In the genomic region with DNA sequence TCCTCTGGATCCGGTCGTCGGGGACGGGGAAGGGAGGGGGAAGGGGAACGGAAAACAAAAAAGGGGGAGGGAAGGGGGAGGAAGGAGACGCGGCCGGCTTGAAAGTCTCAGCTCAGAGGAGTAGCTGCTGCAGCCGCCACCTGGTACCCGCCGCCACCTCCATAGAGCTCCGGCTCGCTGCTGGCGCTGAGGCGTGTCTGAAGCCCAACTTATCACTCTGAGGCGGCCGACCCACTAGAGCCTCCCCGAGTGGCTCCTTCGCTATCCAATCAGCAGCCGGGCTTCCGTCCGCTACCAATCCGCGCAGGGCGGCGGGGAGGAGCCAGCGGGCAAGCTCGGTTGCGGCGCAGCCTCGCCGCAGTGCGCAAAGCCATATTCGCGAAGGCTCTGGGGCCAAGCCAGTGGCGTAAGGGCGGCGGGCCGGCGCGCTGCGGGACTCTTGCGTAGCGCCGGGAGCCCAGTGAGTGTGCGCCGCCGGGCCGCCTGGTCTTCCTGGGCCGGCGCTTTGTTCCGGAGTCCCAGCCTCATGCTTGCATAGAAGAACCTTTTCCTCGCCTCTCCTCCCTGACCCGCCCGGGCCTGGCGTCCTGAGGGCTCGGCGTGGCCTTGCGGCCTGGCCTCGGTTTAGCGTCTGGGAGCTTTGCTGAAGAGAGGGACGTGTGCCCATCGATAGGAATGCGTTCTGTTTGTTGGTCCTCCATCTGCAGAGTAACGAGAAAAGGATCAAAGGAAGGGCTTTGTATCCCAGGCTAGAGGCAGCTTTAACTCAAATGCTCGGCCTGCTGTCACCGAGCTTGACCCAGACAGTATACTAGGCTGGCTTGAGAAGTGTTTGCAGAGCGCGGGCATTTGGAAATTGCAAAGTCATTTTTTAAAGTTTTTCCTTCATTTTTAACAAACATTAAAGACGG, we compare ENCODE assay signal across 8 mouse cellular contexts. TPM values are rescaled to one million over a fixed set of nuclear protein-coding genes. Genes with fewer than 3 reads are reported as not detected.
DNase-seq lines count a peak whose midpoint lies in the region; ATAC-seq and TF ChIP-seq lines count a peak whose summit lies in the region.

Gene Eif4g2, minus strand, starts transcription at position 209 of the 911 bp plus-strand sequence.

- peak within 1 kb of the TSS; percentile 97 for H3K4me3 ChIP-seq in bone marrow, adult 2 months (replicated peaks; ENCODE audit: control insufficient read depth, low read depth, low read length)
- H3K4me3 ChIP-seq in embryonic facial prominence, embryonic 15.5 days (replicated peaks): peak within 1 kb of the TSS; percentile 74
- H3K4me3 ChIP-seq in limb, embryonic 14.5 days (replicated peaks; ENCODE audit: low read length): peak within 1 kb of the TSS; percentile 95
- peak within 1 kb of the TSS; percentile 94 for H3K4me3 ChIP-seq in midbrain, postnatal 0 days (ENCODE audit: low read depth, low read length)

- peak within 1 kb of the TSS; percentile 100 for H3K27ac ChIP-seq in bone marrow, adult 2 months (ENCODE audit: control insufficient read depth, insufficient read depth, low read depth, low read length, poor library complexity)
- H3K27ac ChIP-seq in embryonic facial prominence, embryonic 15.5 days (replicated peaks): peak within 1 kb of the TSS; percentile 99
- peak within 1 kb of the TSS; percentile 100 for H3K27ac ChIP-seq in limb, embryonic 14.5 days (replicated peaks; ENCODE audit: low read depth, low read length)
- peak within 1 kb of the TSS; percentile 97 for H3K27ac ChIP-seq in midbrain, postnatal 0 days (ENCODE audit: low read depth, low read length)

- peak; percentile 99 for TF ChIP-seq POLR2A in bone marrow, adult 2 months (IDR thresholded peaks at IDR 0.05; ENCODE audit: borderline replicate concordance, control insufficient read depth, low read depth, low read length)
- peak; percentile 100 for TF ChIP-seq POLR2A in limb, embryonic 14.5 days (IDR thresholded peaks at IDR 0.05; ENCODE audit: borderline replicate concordance, extremely low read depth, insufficient read depth, insufficient read length)

- H3K27me3 ChIP-seq in embryonic facial prominence, embryonic 15.5 days: no peaks in the 10 kb centered on the region
- no peaks in the 10 kb centered on the region for H3K27me3 ChIP-seq in limb, embryonic 14.5 days (ENCODE audit: control insufficient read depth, insufficient read depth, low read length)
- H3K27me3 ChIP-seq in midbrain, postnatal 0 days (ENCODE audit: insufficient read depth, low read length): no peaks in the 10 kb centered on the region

- WGBS in bone marrow, adult 2 months: under 1% methylated on average over 70 of the region's 70 CpGs
- WGBS in embryonic facial prominence, embryonic 15.5 days: under 1% methylated on average over 70 of the region's 70 CpGs
- WGBS in limb, embryonic 14.5 days: 2% methylated on average over 56 of the region's 70 CpGs
- 2% methylated on average over 70 of the region's 70 CpGs for whole genome bisulfite sequencing in midbrain, postnatal 0 days

- H3K36me3 ChIP-seq in embryonic facial prominence, embryonic 15.5 days: peaks cover 32% of the 10 kb centered on the region
- peaks cover 36% of the 10 kb centered on the region for H3K36me3 ChIP-seq in limb, embryonic 14.5 days (ENCODE audit: control insufficient read depth, insufficient read depth, low read length)
- peaks cover 19% of the 10 kb centered on the region; the same call in 1 of the 2 replicates for H3K36me3 ChIP-seq in midbrain, postnatal 0 days (ENCODE audit: insufficient read depth, low read length)

- H3K4me2 ChIP-seq in embryonic facial prominence, embryonic 15.5 days (replicated peaks): peak within 1 kb of the TSS; percentile 70
- peak within 1 kb of the TSS; percentile 56 for H3K4me2 ChIP-seq in limb, embryonic 14.5 days (replicated peaks; ENCODE audit: low read depth, low read length, severe bottlenecking)
- H3K4me2 ChIP-seq in midbrain, postnatal 0 days (ENCODE audit: low read depth, low read length, poor library complexity, severe bottlenecking): peak within 1 kb of the TSS; percentile 59

- H3K9ac ChIP-seq in embryonic facial prominence, embryonic 15.5 days: peak within 1 kb of the TSS; percentile 86
- peak within 1 kb of the TSS; percentile 99 for H3K9ac ChIP-seq in limb, embryonic 14.5 days (ENCODE audit: low read depth, low read length, severe bottlenecking)
- H3K9ac ChIP-seq in midbrain, postnatal 0 days (replicated peaks; ENCODE audit: low read length, poor library complexity, severe bottlenecking): peak within 1 kb of the TSS; percentile 86

- TF ChIP-seq CTCF in bone marrow, adult 2 months (IDR thresholded peaks at IDR 0.05; ENCODE audit: control insufficient read depth, insufficient read depth, low read length): 0 out of 2 replicates have a peak, but pooled peaks have one; percentile 5
- TF ChIP-seq CTCF in midbrain, postnatal 0 days (IDR thresholded peaks at IDR 0.05): no peak

- no peaks in the 10 kb centered on the region; the same call in 1 of the 2 replicates for H3K4me1 ChIP-seq in bone marrow, adult 2 months (ENCODE audit: control insufficient read depth, insufficient read depth, low read length)
- H3K4me1 ChIP-seq in embryonic facial prominence, embryonic 15.5 days: peaks cover 21% of the 10 kb centered on the region
- peaks cover 13% of the 10 kb centered on the region for H3K4me1 ChIP-seq in limb, embryonic 14.5 days (ENCODE audit: control insufficient read depth, insufficient read depth, low read length)
- H3K4me1 ChIP-seq in midbrain, postnatal 0 days (ENCODE audit: insufficient read depth, low read length): peaks cover 5% of the 10 kb centered on the region; the same call in 1 of the 2 replicates

- ATAC-seq in embryonic facial prominence, embryonic 15.5 days (ENCODE audit: insufficient number of reproducible peaks, low FRiP score, low TSS enrichment, low read depth): peak; percentile 99
- ATAC-seq in limb, embryonic 14.5 days (ENCODE audit: low FRiP score, low read depth): peak; percentile 98
- peak; percentile 99 for ATAC-seq in midbrain, postnatal 0 days (ENCODE audit: low FRiP score)

- H3K9me3 ChIP-seq in embryonic facial prominence, embryonic 15.5 days (replicated peaks): no peaks in the 10 kb centered on the region
- H3K9me3 ChIP-seq in limb, embryonic 14.5 days (ENCODE audit: control insufficient read depth, low read length): no peaks in the 10 kb centered on the region
- no peaks in the 10 kb centered on the region for H3K9me3 ChIP-seq in midbrain, postnatal 0 days (ENCODE audit: low read length)

- DNase-seq in 416B (ENCODE audit: low read depth): peak; percentile 99
- peak; percentile 99 for DNase-seq in heart, adult 8-10 months (ENCODE audit: low spot score)
- peak; percentile 99 for DNase-seq in kidney, adult 9 months
- DNase-seq in limb, embryonic 14.5 days (ENCODE audit: low spot score): peak; percentile 99
- peak; percentile 99 for DNase-seq in midbrain, postnatal 0 days (ENCODE audit: low spot score)
- DNase-seq in spleen, postnatal 14 days (ENCODE audit: low spot score in 2 of 2): peak; percentile 97 to 98

RNA-seq across cellular contexts. Expression of gene Eif4g2, which starts in this region (rescaled TPM):
- polyA plus RNA-seq in bone marrow, adult 2 months (2011; ENCODE audit: insufficient read depth, insufficient read length, low replicate concordance, missing spikeins): 184 and 239 TPM in 2 replicates
- 672 and 714 TPM in 2 replicates for polyA plus RNA-seq in embryonic facial prominence, embryonic 15.5 days (2015; fragmentation: Nextera tagmentation; extraction: Ambion mirVana)
- 1,000 to 10,000 TPM in 3 of 4 experiments, 100 to 1,000 TPM in 1; 989 to 1,111 (median 1,090) TPM for total RNA-seq in heart, adult 8-10 months (2022)
- 350 and 352 TPM in 2 replicates for polyA plus RNA-seq in limb, embryonic 14.5 days (2012; rRNA removed)
- 921 and 939 TPM in 2 replicates for polyA plus RNA-seq in limb, embryonic 14.5 days (2014; fragmentation: Nextera tagmentation; extraction: Ambion mirVana)
- 497 and 556 TPM in 2 replicates for total RNA-seq in midbrain, postnatal 0 days (2014; rRNA removed)
- 804 and 868 TPM in 2 replicates for polyA plus RNA-seq in midbrain, postnatal 0 days (2015; fragmentation: Nextera tagmentation; extraction: Ambion mirVana)

Comparison
In these comparisons a context has a peak if more than half of its experiments do, and no peak if none do; other contexts are left out.
1. Peak in every context shown above with its lines: DNase-seq, ATAC-seq, H3K4me3 ChIP-seq and H3K27ac ChIP-seq.